Mouse (Mus musculus) forebrain, embryonic 11.5 days (tissue): ENCODE data around the gene Pcx. TPM values are rescaled to one million over a fixed set of nuclear protein-coding genes. Genes with fewer than 3 reads are reported as not detected.
A peak's percentile ranks its signal among the peaks of the same experiment; 100 is the strongest.

Source experiments
- ATAC-seq: fragments of 200-750 bp; cut with Nextera tagmentation; replicated peaks from 2 replicates; pipeline ENCODE4 v1.8.0; 2017; ENCODE audit warnings: moderate TSS enrichment; ENCODE audit not compliant: low FRiP score
- DNase-seq: peaks from one replicate; pipeline ENCODE4 v3.0.0-alpha.2; 2017; ENCODE audit warnings: low spot score
- H3K27ac ChIP-seq: fragments of 300-500 bp; sonication (generic); 2 replicates; pipeline ENCODE4 v1.5.1; 2014; ENCODE audit warnings: low read depth, low read length
- H3K27me3 ChIP-seq: fragments of 300-500 bp; sonication (generic); 2 replicates; pipeline ENCODE4 v1.6.1; 2014; ENCODE audit warnings: mild to moderate bottlenecking, low read length, mixed read lengths; ENCODE audit not compliant: control insufficient read depth, insufficient read depth
- H3K36me3 ChIP-seq: fragments of 300-500 bp; sonication (generic); 2 replicates; pipeline ENCODE4 v1.6.1; 2014; ENCODE audit warnings: mild to moderate bottlenecking, low read length, moderate library complexity, mixed read lengths; ENCODE audit not compliant: control insufficient read depth, insufficient read depth
- H3K4me1 ChIP-seq: fragments of 300-500 bp; sonication (generic); replicated peaks from 2 replicates; pipeline ENCODE4 v1.6.1; 2014; ENCODE audit warnings: low read length, mixed read lengths; ENCODE audit not compliant: control insufficient read depth, insufficient read depth
- H3K4me2 ChIP-seq: fragments of 300-500 bp; sonication (generic); 2 replicates; pipeline ENCODE4 v1.6.1; 2014; ENCODE audit warnings: low read depth, mild to moderate bottlenecking, low read length, moderate library complexity, mixed read lengths; ENCODE audit not compliant: severe bottlenecking
- H3K4me3 ChIP-seq: fragments of 300-500 bp; sonication (generic); 2 replicates; pipeline ENCODE4 v1.5.1; 2014; ENCODE audit warnings: low read depth, low read length
- H3K9ac ChIP-seq: fragments of 300-500 bp; sonication (generic); 2 replicates; pipeline ENCODE4 v1.6.1; 2014; ENCODE audit warnings: low read length
- H3K9me3 ChIP-seq: fragments of 300-500 bp; sonication (generic); 2 replicates; pipeline ENCODE4 v1.6.1; 2016; ENCODE audit warnings: low read length, mixed read lengths; ENCODE audit not compliant: control insufficient read depth
- WGBS: fragments of 180-500 bp; shearing (Covaris S2); extraction: QIAGEN DNeasy Blood & Tissue Kit; methylation state at CpG from one replicate; pipeline ENCODE4 v1.1.7; 2014; 5-methylcytosine and 5-hydroxymethylcytosine counted together
- polyA plus RNA-seq: library from polyadenylated mRNA; unstranded; fragments of >200 nt; fragmentation: Nextera tagmentation; extraction: Ambion mirVana; gene quantifications from 2 replicates; pipeline ENCODE4 v1.2.1, GENCODE M21; 2014

The Pcx gene
- polyA plus RNA-seq, 1 experiment from 2014 or later: 18.5 TPM

DNA sequence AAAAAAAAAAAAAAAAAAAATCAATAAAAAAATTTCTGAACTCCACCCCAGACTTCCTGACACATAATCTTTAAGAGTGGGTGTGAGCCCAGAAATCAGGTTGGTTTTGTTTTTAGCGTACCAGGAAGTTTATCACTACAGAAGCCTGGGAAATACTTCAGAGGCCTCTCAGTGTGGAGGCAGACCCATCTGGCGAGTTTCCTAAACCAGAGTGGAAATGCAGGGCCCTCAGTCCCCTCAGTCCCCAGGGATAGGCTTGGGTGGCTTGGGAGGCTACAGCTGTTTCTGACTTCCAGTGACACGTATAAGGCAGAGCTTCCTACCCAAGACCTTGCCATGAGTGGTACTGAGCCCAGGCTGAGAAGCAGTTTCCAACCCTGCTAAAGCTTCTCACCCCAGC lies 2.5 kb upstream of the Pcx start:
- Histone ChIP-seq H3K4me3 (no peak overlapping the region), H3K4me2 (no peak overlapping the region), H3K9me3 (no peaks in the 10 kb centered on the region), H3K27ac (no peak overlapping the region), H3K4me1 (0 out of 2 replicates have a peak, but pooled peaks cover 4% of the 10 kb centered on the region), H3K36me3 (no peaks in the 10 kb centered on the region), H3K9ac (no peak overlapping the region), H3K27me3 (no peaks in the 10 kb centered on the region)
- 67% methylated on average over 3 of the region's 3 CpGs for WGBS
- DNase-seq: no peak
- no peak for ATAC-seq

- Histone ChIP-seq H3K9me3 (no peaks in the 10 kb centered on the region), H3K9ac (peak overlapping the region; percentile 52; the same call in 1 of the 2 replicates), H3K27ac (no peak overlapping the region), H3K27me3 (no peaks in the 10 kb centered on the region), H3K4me2 (peak overlapping the region; percentile 73), H3K4me3 (peak overlapping the region; percentile 67), H3K36me3 (no peaks in the 10 kb centered on the region), H3K4me1 (0 out of 2 replicates have a peak, but pooled peaks cover 4% of the 10 kb centered on the region)
- 8% methylated on average over 13 of the region's 13 CpGs for WGBS
- no peak for ATAC-seq
- DNase-seq: no peak
Measured at GRCm38 (mm10) chr19:4511116-4511841, 1.0 kb downstream of the Pcx start.

DNA sequence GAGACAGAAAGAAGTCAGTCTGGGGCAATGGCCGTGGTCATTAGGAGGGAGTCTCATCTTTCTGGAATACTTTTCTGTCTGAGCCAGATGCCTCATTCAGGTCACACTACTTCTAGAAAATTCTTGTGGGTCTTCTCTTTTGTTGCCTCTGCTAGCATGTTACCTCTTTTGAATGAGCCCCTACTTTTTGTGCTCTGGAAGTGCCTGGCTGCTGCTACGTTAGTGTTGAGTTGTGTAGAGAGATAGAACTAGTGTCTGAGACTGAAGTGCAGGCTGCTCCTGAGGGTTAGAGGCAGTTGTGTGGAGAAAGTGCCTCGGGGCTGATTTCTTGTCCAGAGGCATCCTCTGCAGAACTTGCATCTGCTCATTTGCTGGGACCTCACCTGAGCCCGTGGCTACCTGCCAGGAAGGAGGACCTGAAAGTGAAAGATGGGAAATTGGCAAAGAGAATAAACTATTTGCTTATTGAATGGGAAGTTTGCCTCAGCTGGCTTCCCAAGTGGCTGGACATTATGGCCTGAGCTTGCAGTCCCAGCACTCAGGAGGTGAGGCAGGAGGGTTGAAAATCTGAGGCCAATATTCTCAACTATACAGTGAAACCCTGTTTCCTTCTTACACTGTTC lies 3.1 kb downstream of the Pcx start:
- WGBS: 69% methylated on average over 4 of the region's 4 CpGs
- Histone ChIP-seq H3K36me3 (no peaks in the 10 kb centered on the region), H3K9ac (no peak overlapping the region), H3K4me3 (no peak overlapping the region), H3K4me2 (no peak overlapping the region), H3K27ac (no peak overlapping the region), H3K4me1 (0 out of 2 replicates have a peak, but pooled peaks cover 4% of the 10 kb centered on the region), H3K27me3 (no peaks in the 10 kb centered on the region), H3K9me3 (no peaks in the 10 kb centered on the region)
- no peak for ATAC-seq
- DNase-seq: no peak

DNA sequence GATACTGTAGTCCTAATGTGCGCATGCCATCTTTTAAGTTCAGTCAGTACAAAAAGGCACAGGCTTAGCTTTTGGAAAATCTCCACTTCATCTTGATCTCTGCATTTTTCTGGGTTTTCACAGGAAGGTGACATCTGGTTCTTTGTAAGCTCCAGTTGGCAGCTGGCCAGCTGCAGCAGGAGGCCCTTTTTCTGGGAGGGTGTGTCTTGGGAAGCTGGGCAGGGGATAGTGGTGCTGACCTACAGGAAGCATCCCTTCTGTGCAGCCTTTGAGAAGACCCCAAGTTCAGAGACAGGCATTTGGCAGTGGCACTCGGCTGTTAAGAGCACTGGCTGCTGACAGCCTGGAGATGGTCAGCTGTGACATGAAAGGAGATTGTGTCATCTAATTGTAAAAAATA lies 5.5 kb downstream of the Pcx start:
- Histone ChIP-seq H3K27ac (no peak overlapping the region), H3K9me3 (no peaks in the 10 kb centered on the region), H3K9ac (no peak overlapping the region), H3K4me3 (no peak overlapping the region), H3K27me3 (no peaks in the 10 kb centered on the region), H3K4me2 (no peak overlapping the region), H3K4me1 (0 out of 2 replicates have a peak, but pooled peaks cover 3% of the 10 kb centered on the region), H3K36me3 (no peaks in the 10 kb centered on the region)
- ATAC-seq (no peak), DNase-seq (no peak)
- WGBS: 75% methylated on average over 2 of the region's 2 CpGs

DNA sequence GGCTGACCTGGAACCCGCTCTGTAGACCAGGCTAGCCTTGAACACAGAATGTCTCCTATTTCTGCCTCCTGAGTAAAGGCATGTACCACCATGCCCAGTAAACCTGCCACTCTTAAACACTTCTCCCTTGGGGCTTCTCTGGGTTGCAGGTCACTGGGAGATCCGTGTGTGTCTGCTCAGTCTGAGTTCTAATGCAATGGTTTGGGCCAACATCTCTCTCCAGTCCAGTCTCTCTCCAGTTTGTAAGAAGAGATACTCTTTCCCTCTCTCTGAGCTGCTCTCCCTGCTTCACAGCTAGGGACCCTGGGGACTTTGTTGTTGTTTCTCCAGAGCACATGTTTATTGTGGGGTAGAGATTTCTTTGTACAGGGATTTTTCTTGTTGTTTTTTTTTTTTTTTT lies 6.0 kb downstream of the Pcx start:
- Histone ChIP-seq H3K9ac (no peak overlapping the region), H3K36me3 (no peaks in the 10 kb centered on the region), H3K4me3 (no peak overlapping the region), H3K9me3 (no peaks in the 10 kb centered on the region), H3K27ac (no peak overlapping the region), H3K4me2 (no peak overlapping the region), H3K4me1 (no peaks in the 10 kb centered on the region), H3K27me3 (no peaks in the 10 kb centered on the region)
- WGBS: 70% methylated on average over 2 of the region's 2 CpGs
- DNase-seq (no peak), ATAC-seq (no peak)

DNA sequence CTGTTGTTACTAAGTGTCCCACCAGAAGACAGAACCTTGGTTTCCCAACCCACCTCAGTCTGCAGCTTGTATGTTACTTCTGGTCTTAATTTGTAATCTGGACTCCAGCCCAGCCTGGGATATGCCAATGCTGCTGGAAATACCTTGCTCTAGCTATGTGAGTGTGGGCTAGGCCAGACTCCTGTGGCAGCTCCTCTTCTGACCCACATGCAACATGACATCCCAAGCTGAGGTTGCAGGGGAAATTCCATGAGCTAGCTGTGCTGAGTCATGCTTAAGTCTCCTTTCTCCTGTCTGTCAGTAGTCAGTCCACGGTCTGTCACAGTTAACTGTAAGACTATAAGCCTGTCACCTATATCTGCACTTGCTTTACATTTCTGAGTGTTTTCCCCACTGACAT lies 7.2 kb downstream of the Pcx start:
- no peaks in the 10 kb centered on the region for H3K27me3 ChIP-seq
- H3K4me1 ChIP-seq: no peaks in the 10 kb centered on the region
- WGBS: 86% methylated on average over 1 of the region's 1 CpGs
- no peaks in the 10 kb centered on the region for H3K36me3 ChIP-seq
- no peak overlapping the region for H3K4me3 ChIP-seq
- no peaks in the 10 kb centered on the region for H3K9me3 ChIP-seq
- no peak overlapping the region for H3K4me2 ChIP-seq
- H3K27ac ChIP-seq: no peak overlapping the region
- no peak for ATAC-seq
- no peak for DNase-seq
- H3K9ac ChIP-seq: no peak overlapping the region

DNA sequence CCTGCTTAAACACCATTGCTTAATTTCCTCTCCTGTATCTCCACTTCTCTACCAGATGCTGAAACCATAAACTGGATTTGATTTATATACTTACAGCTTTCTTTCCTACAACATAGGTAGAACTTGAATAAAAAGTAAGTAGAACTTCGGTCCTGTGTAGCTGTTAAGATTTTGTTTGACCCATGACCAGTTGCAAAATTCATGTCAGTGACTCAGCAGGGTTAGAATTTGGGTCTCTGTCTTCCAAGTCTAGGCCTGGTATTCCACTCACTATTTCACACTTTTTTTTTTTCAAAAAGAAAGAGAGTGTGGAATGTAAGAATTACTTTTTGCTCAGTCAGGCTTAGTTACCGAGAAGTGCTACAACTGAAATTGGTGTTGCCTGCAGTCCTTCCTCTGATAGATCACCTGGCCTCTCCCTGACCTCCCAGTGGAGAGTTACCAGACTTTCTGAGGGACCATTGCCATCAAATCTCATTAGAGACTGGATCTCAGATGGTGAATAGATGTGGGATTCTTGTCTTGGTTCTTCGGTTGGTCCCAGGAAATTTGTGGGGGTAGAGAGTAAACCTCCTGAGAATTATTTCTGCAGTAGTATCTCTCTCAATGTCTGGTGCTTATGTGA lies 11.3 kb downstream of the Pcx start:
- Histone ChIP-seq H3K27ac (no peak overlapping the region), H3K36me3 (no peaks in the 10 kb centered on the region), H3K4me1 (no peaks in the 10 kb centered on the region), H3K4me3 (no peak overlapping the region), H3K27me3 (no peaks in the 10 kb centered on the region), H3K9me3 (no peaks in the 10 kb centered on the region), H3K9ac (no peak overlapping the region), H3K4me2 (no peak overlapping the region)
- no peak for DNase-seq
- 89% methylated on average over 3 of the region's 3 CpGs for WGBS
- no peak for ATAC-seq

GRCm38 (mm10) chr19:4534646-4535045 lies 24.4 kb downstream of the Pcx start:
- Histone ChIP-seq H3K4me3 (no peak overlapping the region), H3K9ac (no peak overlapping the region), H3K4me1 (no peaks in the 10 kb centered on the region), H3K9me3 (no peaks in the 10 kb centered on the region), H3K4me2 (no peak overlapping the region), H3K27ac (no peak overlapping the region), H3K36me3 (no peaks in the 10 kb centered on the region), H3K27me3 (no peaks in the 10 kb centered on the region)
- WGBS: 93% methylated on average over 2 of the region's 2 CpGs
- DNase-seq (no peak), ATAC-seq (no peak)
